Mouse (Mus musculus) neural tube, embryonic 11.5 days (tissue): ENCODE results near the gene Grasp. TPM values are rescaled to one million over a fixed set of nuclear protein-coding genes. Genes with fewer than 3 reads are reported as not detected.
A peak's percentile ranks its signal among the peaks of the same experiment; 100 is the strongest.

Experiments used
- ATAC-seq: fragments of 200-750 bp; cut with Nextera tagmentation; 2 replicates; pipeline ENCODE4 v1.8.0; 2017; ENCODE audit warnings: moderate number of reproducible peaks, mild to moderate bottlenecking, moderate TSS enrichment, moderate library complexity; ENCODE audit not compliant: insufficient read depth, low FRiP score, low TSS enrichment
- DNase-seq: peaks from one replicate; pipeline ENCODE4 v3.0.0-alpha.2; 2015; ENCODE audit warnings: low spot score
- H3K27ac ChIP-seq: fragments of 300-500 bp; sonication (generic); 2 replicates; pipeline ENCODE4 v1.5.1; 2014; ENCODE audit warnings: low read depth, mild to moderate bottlenecking, low read length
- H3K27me3 ChIP-seq: fragments of 300-500 bp; sonication (generic); 2 replicates; pipeline ENCODE4 v1.6.1; 2014; ENCODE audit warnings: mild to moderate bottlenecking, low read length, mixed read lengths; ENCODE audit not compliant: control insufficient read depth, insufficient read depth
- H3K36me3 ChIP-seq: fragments of 300-500 bp; sonication (generic); 2 replicates; pipeline ENCODE4 v1.6.1; 2014; ENCODE audit warnings: mild to moderate bottlenecking, low read length, moderate library complexity, mixed read lengths; ENCODE audit not compliant: control insufficient read depth, insufficient read depth
- H3K4me1 ChIP-seq: fragments of 300-500 bp; sonication (generic); 2 replicates; pipeline ENCODE4 v1.6.1; 2014; ENCODE audit warnings: low read length, mixed read lengths; ENCODE audit not compliant: control insufficient read depth, insufficient read depth
- H3K4me2 ChIP-seq: fragments of 300-500 bp; sonication (generic); 2 replicates; pipeline ENCODE4 v1.6.1; 2014; ENCODE audit warnings: low read depth, mild to moderate bottlenecking, moderate library complexity
- H3K4me3 ChIP-seq: fragments of 300-500 bp; sonication (generic); 2 replicates; pipeline ENCODE4 v1.5.1; 2014; ENCODE audit warnings: low read depth, low read length
- H3K9ac ChIP-seq: fragments of 300-500 bp; sonication (generic); 2 replicates; pipeline ENCODE4 v1.6.1; 2014; ENCODE audit warnings: mild to moderate bottlenecking, low read length
- H3K9me3 ChIP-seq: fragments of 300-500 bp; sonication (generic); 2 replicates; pipeline ENCODE4 v1.6.1; 2016; ENCODE audit warnings: low read length; ENCODE audit not compliant: control insufficient read depth
- WGBS: fragments of 180-500 bp; shearing (Covaris S2); extraction: QIAGEN DNeasy Blood & Tissue Kit; methylation state at CpG from one replicate; pipeline ENCODE4 v1.1.7; 2014; 5-methylcytosine and 5-hydroxymethylcytosine counted together
- polyA plus RNA-seq: library from polyadenylated mRNA; unstranded; fragments of >200 nt; fragmentation: Nextera tagmentation; extraction: Ambion mirVana; gene quantifications from 2 replicates; pipeline ENCODE4 v1.2.1, GENCODE M21; 2014

Gene Grasp
- polyA plus RNA-seq, 1 experiment from 2014 or later, result 6.6 TPM

- Histone ChIP-seq H3K27me3 (no peaks in the 10 kb centered on the region), H3K9ac (no peak overlapping the region), H3K4me2 (no peak overlapping the region), H3K4me1 (no peaks in the 10 kb centered on the region), H3K9me3 (no peaks in the 10 kb centered on the region), H3K27ac (no peak overlapping the region), H3K36me3 (peaks cover 8% of the 10 kb centered on the region), H3K4me3 (no peak overlapping the region)
- WGBS, result 76% methylated on average over 2 of the region's 2 CpGs
- ATAC-seq (no peak), DNase-seq (no peak)
These were observed 8.9 kb upstream of the Grasp start for GRCm38 (mm10) chr15:101215136-101215535.

- Histone ChIP-seq H3K4me2 (no peak overlapping the region), H3K27ac (no peak overlapping the region), H3K9me3 (no peaks in the 10 kb centered on the region), H3K4me3 (no peak overlapping the region), H3K36me3 (peaks cover 4% of the 10 kb centered on the region), H3K9ac (no peak overlapping the region), H3K27me3 (no peaks in the 10 kb centered on the region), H3K4me1 (no peaks in the 10 kb centered on the region; the same call in 1 of the 2 replicates)
- WGBS, result 77% methylated on average over 4 of the region's 4 CpGs
- DNase-seq (no peak), ATAC-seq (no peak)
These were observed 8.0 kb upstream of the Grasp start for GRCm38 (mm10) chr15:101216036-101216435.

- no peaks in the 10 kb centered on the region for H3K9me3 ChIP-seq
- no peak overlapping the region for H3K4me3 ChIP-seq
- peaks cover 22% of the 10 kb centered on the region for H3K4me1 ChIP-seq
- ATAC-seq (peak; percentile 58), DNase-seq (peak; percentile 76)
- WGBS, result 5% methylated on average over 8 of the region's 8 CpGs
- H3K4me2 ChIP-seq, result peak overlapping the region; percentile 35; the same call in 1 of the 2 replicates
- peak overlapping the region; percentile 58; the same call in 1 of the 2 replicates for H3K27ac ChIP-seq
- no peaks in the 10 kb centered on the region for H3K36me3 ChIP-seq
- H3K9ac ChIP-seq, result no peak overlapping the region
- no peaks in the 10 kb centered on the region for H3K27me3 ChIP-seq
These were observed 3.1 kb upstream of the Grasp start for GRCm38 (mm10) chr15:101220905-101221297.

GRCm38 (mm10) chr15:101221298-101222104 lies 2.5 kb upstream of the Grasp start:
- 1% methylated on average over 14 of the region's 14 CpGs for WGBS
- peak; percentile 50 for ATAC-seq
- Histone ChIP-seq H3K36me3 (no peaks in the 10 kb centered on the region), H3K9ac (no peak overlapping the region), H3K4me1 (peaks cover 22% of the 10 kb centered on the region), H3K4me3 (no peak overlapping the region), H3K27ac (peak overlapping the region; percentile 58), H3K9me3 (no peaks in the 10 kb centered on the region), H3K27me3 (no peaks in the 10 kb centered on the region), H3K4me2 (peak overlapping the region; percentile 35)
- peak; percentile 84 for DNase-seq

- Histone ChIP-seq H3K4me1 (peaks cover 22% of the 10 kb centered on the region), H3K27me3 (no peaks in the 10 kb centered on the region), H3K9me3 (no peaks in the 10 kb centered on the region), H3K9ac (peak overlapping the region; percentile 62; the same call in 1 of the 2 replicates), H3K4me3 (0 out of 2 replicates have a peak overlapping the region, but pooled peaks have one; percentile 3), H3K4me2 (peak overlapping the region; percentile 81), H3K36me3 (no peaks in the 10 kb centered on the region), H3K27ac (no peak overlapping the region)
- 48% methylated on average over 13 of the region's 13 CpGs for whole genome bisulfite sequencing
- ATAC-seq, result no peak
- no peak for DNase-seq
These were observed 998 bp upstream of the Grasp start for GRCm38 (mm10) chr15:101222897-101223482.

GRCm38 (mm10) chr15:101223596-101223995 lies 392 bp upstream of the Grasp start:
- no peaks in the 10 kb centered on the region for H3K36me3 ChIP-seq
- DNase-seq (no peak), ATAC-seq (no peak)
- no peaks in the 10 kb centered on the region for H3K9me3 ChIP-seq
- peak overlapping the region; percentile 81 for H3K4me2 ChIP-seq
- H3K27ac ChIP-seq, result no peak overlapping the region
- no peaks in the 10 kb centered on the region for H3K27me3 ChIP-seq
- H3K4me1 ChIP-seq, result peaks cover 22% of the 10 kb centered on the region
- H3K4me3 ChIP-seq, result peak overlapping the region; percentile 49
- H3K9ac ChIP-seq, result peak overlapping the region; percentile 62
- 8% methylated on average over 5 of the region's 5 CpGs for WGBS

- peak; percentile 46 for DNase-seq
- 5% methylated on average over 14 of the region's 14 CpGs for WGBS
- Histone ChIP-seq H3K9me3 (no peaks in the 10 kb centered on the region), H3K27ac (no peak overlapping the region), H3K27me3 (no peaks in the 10 kb centered on the region), H3K4me1 (peaks cover 22% of the 10 kb centered on the region), H3K36me3 (peaks cover 2% of the 10 kb centered on the region; the same call in 1 of the 2 replicates), H3K9ac (peak overlapping the region; percentile 62), H3K4me2 (peak overlapping the region; percentile 81), H3K4me3 (peak overlapping the region; percentile 49)
- ATAC-seq, result no peak
These were observed 989 bp downstream of the Grasp start for GRCm38 (mm10) chr15:101224977-101225376.

- Histone ChIP-seq H3K9me3 (no peaks in the 10 kb centered on the region), H3K9ac (no peak overlapping the region), H3K27me3 (no peaks in the 10 kb centered on the region), H3K36me3 (peaks cover 8% of the 10 kb centered on the region; the same call in 1 of the 2 replicates), H3K4me1 (peaks cover 17% of the 10 kb centered on the region; the same call in 1 of the 2 replicates), H3K4me3 (no peak overlapping the region), H3K4me2 (no peak overlapping the region), H3K27ac (peak overlapping the region; percentile 44)
- WGBS, result 9% methylated on average over 7 of the region's 7 CpGs
- DNase-seq (peak; percentile 66), ATAC-seq (no peak)
These were observed 4.0 kb downstream of the Grasp start for GRCm38 (mm10) chr15:101227971-101228370.
